Mouse (Mus musculus) liver, adult 2 months (tissue): Measurements from ENCODE around the gene Epn1.

Source experiments
- CTCF ChIP-seq: fragments of 200-500 bp; IDR thresholded peaks from 2 replicates; pipeline ENCODE4 v1.5.1; 2011; ENCODE audit warnings: low read depth, low read length, control low read depth
- POLR2A ChIP-seq: fragments of 200-500 bp; IDR thresholded peaks from 2 replicates; pipeline ENCODE4 v1.6.1; 2011; ENCODE audit warnings: low read length, control low read depth; ENCODE audit not compliant: insufficient read depth; ENCODE audit errors: extremely low read depth

DNA sequence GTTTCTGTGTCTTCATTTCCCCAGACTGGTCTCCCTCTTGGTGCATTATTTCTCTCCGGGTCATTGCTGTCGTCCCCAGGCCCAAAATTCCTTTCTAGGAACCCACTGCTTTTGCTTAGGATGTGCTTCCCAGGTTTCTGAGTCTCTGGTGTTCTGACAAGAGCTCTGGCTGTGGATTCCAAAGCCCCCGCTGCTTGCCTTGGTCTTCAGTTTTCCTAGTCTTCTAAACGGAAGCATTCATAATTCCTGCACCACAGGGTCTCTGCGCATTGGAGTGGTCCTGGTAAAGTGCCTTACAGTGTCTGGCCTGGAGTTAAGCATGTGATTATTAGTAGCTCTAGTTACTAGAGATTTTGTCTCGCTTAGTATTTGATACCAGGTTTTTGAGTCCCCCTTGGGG is 780 bp downstream of the Epn1 start:
- TF ChIP-seq CTCF, result no peak
- no peak for TF ChIP-seq POLR2A
